Mouse (Mus musculus) CD8-positive naive resting alpha-beta T cell, adult 2 months (primary cell): ENCODE data around the gene Scg2.

Source experiments
- DNase-seq, 2 experiments: peaks; one replicate each; pipeline ENCODE4 v3.0.0; 2022; ENCODE audit warnings: low read depth in 2 of 2, low spot score in 2 of 2

Scg2 gene

GRCm38 (mm10) chr1:79439609-79440308, at the start of gene Scg2:
Scg2 (minus strand) TSS chr1:79440120.
- DNase-seq: no peak

DNA sequence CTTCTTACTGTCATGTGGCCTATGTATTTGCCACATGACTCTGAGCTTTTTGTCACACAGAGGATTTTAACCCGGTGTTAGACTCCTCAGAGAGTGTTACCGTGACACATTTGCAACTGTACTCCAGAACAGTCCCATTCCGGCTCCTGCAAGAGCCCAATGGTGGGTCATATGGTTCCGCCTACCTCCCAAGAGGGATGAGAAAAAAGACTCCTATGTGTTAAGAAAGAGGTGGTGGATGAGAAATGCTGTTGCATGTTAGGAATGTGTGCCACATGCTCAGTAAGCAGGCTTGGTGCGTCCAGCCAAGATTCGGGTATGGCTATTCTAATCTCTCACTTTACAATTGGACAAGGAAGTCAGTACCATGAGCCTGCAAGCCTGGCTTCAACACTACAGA, 45.6 kb upstream of the Scg2 start:
- no peak for DNase-seq

GRCm38 (mm10) chr1:79470856-79471255, 30.9 kb upstream of the Scg2 start:
- DNase-seq: no peak

- DNase-seq: no peak
These were observed 30.0 kb upstream of the Scg2 start for GRCm38 (mm10) chr1:79469871-79470270.

GRCm38 (mm10) chr1:79466585-79466984, 26.7 kb upstream of the Scg2 start:
- no peak for DNase-seq

- no peak for DNase-seq
These were observed 18.6 kb upstream of the Scg2 start for GRCm38 (mm10) chr1:79458558-79458957.

- no peak for DNase-seq
These were observed 14.2 kb upstream of the Scg2 start for GRCm38 (mm10) chr1:79454164-79454563.

DNA sequence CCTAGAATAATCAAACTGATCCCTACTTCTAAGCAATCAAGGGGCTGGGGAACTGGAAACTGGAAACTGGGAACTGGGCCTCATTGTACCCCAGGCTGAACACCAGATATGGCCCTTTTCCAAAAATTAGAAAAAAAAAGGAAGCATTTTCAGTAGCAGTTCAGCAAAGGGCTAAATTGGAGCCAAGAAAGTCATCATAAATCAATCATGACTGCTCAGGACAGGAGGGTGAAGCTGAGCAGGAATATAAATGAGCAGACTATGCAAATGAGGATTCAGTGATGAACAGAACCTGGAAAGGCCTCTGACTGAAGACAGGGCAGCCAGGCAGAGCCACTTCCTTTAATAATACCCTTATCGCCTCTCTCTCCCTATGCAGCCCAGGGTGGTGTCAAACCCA, 12.4 kb upstream of the Scg2 start:
- no peak for DNase-seq

DNA sequence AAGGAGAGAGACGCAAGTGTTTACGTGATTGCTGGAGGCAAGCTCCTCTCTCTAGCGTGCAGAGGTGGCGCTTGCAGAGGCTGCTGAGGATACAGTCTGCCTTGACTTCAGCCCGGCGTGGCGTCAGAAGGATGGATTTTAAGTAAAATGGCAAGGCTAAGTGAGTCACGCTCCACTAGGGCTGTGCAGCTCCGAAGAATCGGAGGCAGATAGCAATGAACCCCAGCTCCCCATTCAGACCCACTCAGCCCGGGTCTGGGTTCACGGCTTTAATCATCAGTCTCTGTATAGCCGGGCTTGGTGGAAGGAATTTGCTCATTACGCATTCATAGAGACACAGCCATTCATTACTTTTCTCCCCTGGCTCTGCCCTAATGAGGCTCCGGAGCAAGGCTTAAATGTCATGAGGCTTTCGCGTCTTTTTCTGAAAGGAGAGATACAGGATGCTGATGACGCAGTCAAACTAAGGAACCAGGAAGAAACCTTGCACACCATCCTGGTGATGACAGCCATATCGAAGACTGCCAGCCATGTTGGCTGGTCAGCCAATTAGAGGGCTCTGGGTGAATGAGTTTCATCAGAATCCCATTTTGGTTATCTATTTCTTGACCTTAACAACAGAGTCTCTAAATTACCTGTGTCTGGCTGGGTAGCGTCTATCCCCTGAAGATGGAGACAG, 10.6 kb upstream of the Scg2 start:
- DNase-seq: no peak

GRCm38 (mm10) chr1:79449943-79450342, 10.0 kb upstream of the Scg2 start:
- no peak for DNase-seq

GRCm38 (mm10) chr1:79445586-79445985, 5.7 kb upstream of the Scg2 start:
- no peak for DNase-seq

GRCm38 (mm10) chr1:79437755-79438154, 2.2 kb downstream of the Scg2 start:
- no peak for DNase-seq

- no peak for DNase-seq
These were observed 3.2 kb downstream of the Scg2 start for GRCm38 (mm10) chr1:79436671-79437070.

DNA sequence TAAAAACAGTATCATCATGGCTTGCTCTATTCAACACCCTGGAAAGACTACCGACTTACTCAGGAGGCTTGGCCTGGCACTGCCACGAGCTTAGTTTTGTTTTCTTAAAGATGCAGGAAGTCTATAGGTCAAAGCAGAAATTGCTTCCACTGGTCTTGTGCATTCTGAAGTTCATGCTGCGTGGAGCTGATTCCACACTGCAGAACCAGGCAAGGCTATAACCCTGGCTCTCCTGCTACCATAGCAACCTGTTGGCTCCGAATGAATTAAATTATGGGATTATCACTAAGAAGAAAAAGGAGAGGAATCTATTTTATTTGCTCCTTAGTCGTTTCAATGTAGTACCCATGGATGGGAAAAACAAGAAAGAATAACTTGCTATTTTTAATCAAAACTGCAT, 10.9 kb downstream of the Scg2 start:
- no peak for DNase-seq

- no peak for DNase-seq
These were observed 24.4 kb downstream of the Scg2 start for GRCm38 (mm10) chr1:79415496-79415895.

DNA sequence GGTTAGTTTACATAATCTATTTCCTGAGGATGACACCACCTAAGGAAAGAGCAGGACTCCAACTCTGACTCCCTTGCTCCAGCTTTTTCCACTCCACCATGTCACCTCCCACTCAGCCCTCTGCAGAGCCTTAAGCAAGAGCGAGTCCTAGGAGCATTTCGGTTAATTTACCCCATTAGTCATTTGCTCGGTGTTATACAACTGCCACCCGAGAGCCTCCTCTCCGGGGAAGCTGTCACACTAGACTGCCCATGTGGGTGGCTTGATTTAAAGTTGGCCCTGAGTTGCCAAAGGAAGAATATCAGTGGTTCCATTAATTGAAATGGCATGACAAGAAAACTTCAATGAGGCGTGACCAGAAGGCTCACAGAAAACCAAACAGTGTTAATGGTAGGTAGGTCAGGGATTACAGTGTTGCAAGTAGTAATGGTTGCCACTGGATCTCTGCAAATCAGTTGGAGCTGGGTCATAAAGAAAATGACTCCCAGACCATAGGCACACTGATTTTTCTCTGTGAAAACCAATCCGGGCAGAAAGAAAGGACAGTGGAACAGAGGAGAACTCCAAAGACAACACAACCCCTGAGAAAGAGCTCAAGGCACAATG, 33.5 kb downstream of the Scg2 start:
- DNase-seq: no peak

GRCm38 (mm10) chr1:79401090-79402012, 38.6 kb downstream of the Scg2 start:
- DNase-seq: no peak

- no peak for DNase-seq
These were observed 39.6 kb downstream of the Scg2 start for GRCm38 (mm10) chr1:79400284-79400683.
